Mouse (Mus musculus): ENCODE measurements around the gene Ugt1a8.

Ugt1a8 gene

GRCm38 (mm10) chr1:88264869-88265240 is 177.2 kb downstream of the Ugt1a8 start:
- no peak for TF ChIP-seq GATA4 (IDR thresholded peaks at IDR 0.05; ENCODE audit: insufficient replicate concordance, low read length)

- TF ChIP-seq GATA4 (IDR thresholded peaks at IDR 0.05; ENCODE audit: insufficient replicate concordance, low read length) = no peak
Observed at GRCm38 (mm10) chr1:88266123-88266522, 178.5 kb downstream of the Ugt1a8 start.

GRCm38 (mm10) chr1:88267489-88267888 is 179.9 kb downstream of the Ugt1a8 start:
- no peak for TF ChIP-seq GATA4 (IDR thresholded peaks at IDR 0.05; ENCODE audit: insufficient replicate concordance, low read length)

- no peak; the same call in 1 of the 2 replicates for TF ChIP-seq GATA4 (IDR thresholded peaks at IDR 0.05; ENCODE audit: insufficient replicate concordance, low read length)
Observed at GRCm38 (mm10) chr1:88268070-88268469, 180.5 kb downstream of the Ugt1a8 start.

All from liver, adult (tissue).